In the genomic region with DNA sequence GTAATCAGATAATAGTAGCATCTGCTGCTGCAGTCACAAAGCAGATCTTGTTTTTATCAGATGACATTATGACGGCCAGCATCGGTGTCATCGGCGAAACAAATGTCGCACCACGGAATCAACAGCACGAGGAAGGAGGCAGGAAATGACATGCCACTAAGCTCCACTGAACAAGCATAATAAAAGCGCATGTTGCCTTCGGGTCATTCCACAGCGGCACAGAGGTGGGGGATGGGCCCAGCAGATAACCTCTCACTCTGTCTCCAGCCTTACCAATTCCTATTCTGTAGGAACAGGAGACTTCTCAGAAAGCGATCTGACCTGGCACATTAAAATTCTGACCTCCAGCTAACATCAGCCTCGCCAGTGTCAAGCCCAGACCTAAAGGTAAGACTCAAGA, we compare ENCODE assay signal across 11 mouse cellular contexts.
DNase-seq lines count a peak whose midpoint lies in the region; ATAC-seq lines count a peak whose summit lies in the region.
"Had no signal": no experiment of that assay in that cellular context is flagged by ENCODE, and none has a peak within 500 bp of the region (broad histone marks: within the 10 kb centered on the region; RNA-seq: fewer than 3 reads in every experiment).

No protein-coding gene starts in this region.

- no peak overlapping the region for H3K4me3 ChIP-seq in kidney, embryonic 16.5 days (ENCODE audit: low read length)
- no peak overlapping the region for H3K4me3 ChIP-seq in hindbrain, embryonic 10.5 days
- H3K4me3 ChIP-seq: forebrain, embryonic 15.5 days had no signal

- no peak overlapping the region for H3K4me2 ChIP-seq in kidney, embryonic 16.5 days (replicated peaks; ENCODE audit: low read depth, low read length)
- H3K4me2 ChIP-seq: forebrain, embryonic 15.5 days; liver, embryonic 11.5 days had no signal

- no peak overlapping the region for H3K9ac ChIP-seq in kidney, embryonic 16.5 days (replicated peaks; ENCODE audit: low read length)
- H3K9ac ChIP-seq: forebrain, embryonic 15.5 days had no signal

- 0 out of 2 replicates have a peak, but pooled peaks cover 3% of the 10 kb centered on the region for H3K9me3 ChIP-seq in kidney, embryonic 16.5 days (ENCODE audit: low read length)
- H3K9me3 ChIP-seq in hindbrain, embryonic 10.5 days, result no peaks in the 10 kb centered on the region
- H3K9me3 ChIP-seq: forebrain, embryonic 15.5 days had no signal

- no peak overlapping the region for H3K27ac ChIP-seq in kidney, embryonic 16.5 days (ENCODE audit: low read length)
- no peak overlapping the region for H3K27ac ChIP-seq in hindbrain, embryonic 10.5 days
- H3K27ac ChIP-seq: forebrain, embryonic 15.5 days had no signal

- no peaks in the 10 kb centered on the region for H3K36me3 ChIP-seq in kidney, embryonic 16.5 days (ENCODE audit: insufficient read depth, low read length)
- H3K36me3 ChIP-seq in hindbrain, embryonic 10.5 days, result no peaks in the 10 kb centered on the region
- H3K36me3 ChIP-seq: forebrain, embryonic 15.5 days had no signal

- ATAC-seq in kidney, embryonic 16.5 days (ENCODE audit: low FRiP score, low TSS enrichment), result no peak
- ATAC-seq: forebrain, embryonic 15.5 days had no signal

- no peaks in the 10 kb centered on the region for H3K27me3 ChIP-seq in kidney, embryonic 16.5 days (ENCODE audit: insufficient read depth, low read length)
- H3K27me3 ChIP-seq in hindbrain, embryonic 10.5 days (ENCODE audit: insufficient read depth, poor library complexity, severe bottlenecking), result no peaks in the 10 kb centered on the region
- H3K27me3 ChIP-seq: CH12.LX; forebrain, embryonic 15.5 days had no signal

- no peaks in the 10 kb centered on the region for H3K4me1 ChIP-seq in kidney, embryonic 16.5 days (ENCODE audit: insufficient read depth, low read length)
- H3K4me1 ChIP-seq in hindbrain, embryonic 10.5 days (replicated peaks), result no peaks in the 10 kb centered on the region
- H3K4me1 ChIP-seq: forebrain, embryonic 15.5 days had no signal

- 65% methylated on average over 12 of the region's 12 CpGs for WGBS in kidney, embryonic 16.5 days
- 83% methylated on average over 12 of the region's 12 CpGs for WGBS in hindbrain, embryonic 10.5 days

- DNase-seq in kidney, adult 11 months, result peak; percentile 17
- DNase-seq in adrenal gland, postnatal 10 days, result peak; percentile 23
- peak; percentile 10 for DNase-seq in hindbrain, embryonic 10.5 days (ENCODE audit: low spot score)
- DNase-seq in mesoderm, embryonic 11.5 days (ENCODE audit: low read depth, low spot score), result peak; percentile 3
- DNase-seq in urinary bladder, postnatal 4 days (ENCODE audit: low spot score in 2 of 2), result no peak
- DNase-seq in heart, adult 9 months (ENCODE audit: low spot score in 2 of 2), result no peak
- DNase-seq: heart, adult 11 months had no signal

Comparison
In these comparisons a context has a peak if more than half of its experiments do, and no peak if none do; other contexts are left out.
1. DNase-seq: peak in kidney, adult 11 months (single experiment), adrenal gland, postnatal 10 days (single experiment), hindbrain, embryonic 10.5 days (single experiment) and mesoderm, embryonic 11.5 days (single experiment); none in urinary bladder, postnatal 4 days (0 of 2) and heart, adult 9 months (0 of 2).